Mouse (Mus musculus) left cerebral cortex, adult 8-10 months (tissue): ENCODE measurements around the gene Pdzd8. TPM values are rescaled to one million over a fixed set of nuclear protein-coding genes. Genes with fewer than 3 reads are reported as not detected.

Experiments used
- DNase-seq, 2 experiments: peaks; one replicate each; pipeline ENCODE4 v3.0.0; 2022; ENCODE audit warnings: low spot score in 2 of 2
- total RNA-seq, 4 experiments: library from RNA; stranded (reverse); gene quantifications; 2 replicates each; pipeline ENCODE4 v1.2.4; 2022

Pdzd8 gene
- total RNA-seq, 4 experiments from 2014 or later: 54.3 to 58.5 (median 56.5) TPM

- no peak for DNase-seq
These were observed 10.8 kb upstream of the Pdzd8 start for GRCm38 (mm10) chr19:59356388-59356787.

DNA sequence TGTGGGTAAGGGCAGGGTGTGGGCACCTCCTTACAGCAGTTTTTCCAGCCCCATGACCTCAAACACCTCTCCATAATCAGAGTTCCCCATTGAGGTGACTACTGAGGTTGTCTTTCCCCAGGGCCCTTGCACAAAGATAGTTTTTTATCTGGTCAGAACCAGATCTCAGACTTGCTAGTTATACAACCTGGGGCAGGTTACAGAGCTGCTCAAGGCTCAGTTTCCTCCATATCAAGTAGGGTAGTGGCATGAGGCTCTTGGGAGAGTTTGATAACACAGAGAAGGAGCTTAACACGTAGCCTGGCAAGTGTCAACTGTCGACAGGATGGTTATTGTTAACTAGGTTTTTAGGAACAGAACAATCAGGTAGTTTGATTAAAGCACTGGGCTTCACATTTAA is 9.3 kb upstream of the Pdzd8 start:
- DNase-seq: no peak

DNA sequence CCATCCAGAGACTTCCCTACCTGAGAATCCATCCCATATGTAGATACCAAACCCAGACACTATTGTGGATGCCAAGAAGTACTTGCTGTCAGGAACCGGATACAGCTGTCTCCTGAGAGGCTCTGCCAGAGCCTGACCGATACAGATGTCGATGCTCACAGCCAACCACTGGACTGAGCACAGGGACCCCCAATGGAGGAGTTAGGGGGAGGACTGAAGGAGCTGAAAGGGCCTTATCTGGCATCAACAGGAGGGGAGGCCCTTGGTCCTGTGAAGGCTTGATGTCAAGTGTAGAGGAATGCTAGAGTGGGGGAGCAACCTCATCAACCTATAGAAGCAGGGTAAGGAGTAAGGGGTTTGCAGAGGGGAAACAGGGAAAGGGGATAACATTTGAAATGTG is 7.2 kb upstream of the Pdzd8 start:
- DNase-seq: no peak

DNA sequence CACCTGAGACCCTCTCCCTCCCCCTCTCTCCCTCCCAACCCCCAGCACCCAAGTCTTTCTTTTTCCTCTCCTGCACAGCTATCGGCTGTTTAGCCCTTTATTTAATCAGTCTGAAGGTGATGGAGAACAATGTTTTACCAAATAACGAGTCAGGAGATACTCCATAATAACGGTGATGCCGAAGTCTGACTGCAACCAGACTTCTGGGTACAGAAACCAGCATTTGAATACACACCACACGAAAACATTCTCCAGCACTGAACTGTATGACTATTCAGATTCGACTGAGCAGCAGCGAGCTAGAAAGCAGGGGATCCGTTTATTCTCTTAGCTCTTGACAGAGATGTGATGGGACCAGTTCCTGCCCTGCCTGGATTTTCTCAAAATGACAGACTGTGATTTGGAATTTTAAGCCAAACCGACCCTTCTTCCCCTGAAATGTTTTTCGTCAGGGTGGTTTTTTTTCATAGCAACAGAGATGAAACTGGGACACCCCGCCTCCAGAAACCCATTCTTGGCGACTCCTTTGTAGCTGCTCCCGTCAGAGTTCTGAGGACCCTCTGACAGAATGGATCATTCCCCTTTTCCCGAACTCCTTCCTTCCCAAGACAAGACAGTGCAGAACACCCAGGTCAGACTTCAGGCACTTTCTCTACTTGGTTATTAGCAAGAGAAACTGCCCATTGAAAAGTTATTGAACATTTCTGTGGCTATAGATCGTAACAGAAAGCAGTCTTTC is 5.7 kb upstream of the Pdzd8 start:
- no peak for DNase-seq

GRCm38 (mm10) chr19:59350273-59350903 is 4.8 kb upstream of the Pdzd8 start:
- no peak for DNase-seq

DNA sequence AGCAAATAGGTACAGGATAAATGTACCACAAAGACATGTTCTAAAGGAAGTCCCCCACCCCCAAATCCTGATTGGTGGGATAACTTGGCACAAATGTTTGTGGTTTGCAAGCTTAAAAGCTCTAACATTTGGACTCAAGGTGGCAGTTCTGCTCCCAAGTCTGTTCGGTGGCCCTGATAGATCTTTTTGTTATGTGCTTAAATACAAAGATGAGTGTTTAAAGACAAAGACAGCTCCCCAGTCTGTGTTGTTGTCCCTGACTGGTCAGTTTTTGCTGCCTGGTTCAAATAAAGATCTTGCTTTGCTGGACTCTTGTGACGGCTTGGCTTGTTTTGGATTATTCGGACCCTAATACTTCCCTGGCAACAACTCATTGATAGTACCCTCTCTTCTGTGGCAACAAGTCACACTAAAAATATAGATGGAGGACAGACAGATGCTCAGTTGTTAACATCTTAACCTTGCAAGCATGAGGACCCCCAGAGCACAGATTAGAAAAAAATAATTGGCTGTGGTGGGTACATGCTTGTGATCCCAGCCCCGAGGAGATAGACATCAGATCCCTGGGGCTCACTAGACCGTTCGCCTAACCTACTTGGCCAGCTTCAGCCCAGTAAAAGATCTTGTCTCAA is 3.9 kb upstream of the Pdzd8 start:
- no peak for DNase-seq

GRCm38 (mm10) chr19:59346325-59346724 is 745 bp upstream of the Pdzd8 start:
- DNase-seq: no peak

GRCm38 (mm10) chr19:59345081-59345657 is 411 bp downstream of the Pdzd8 start:
- DNase-seq: peak; percentile 31 to 47

DNA sequence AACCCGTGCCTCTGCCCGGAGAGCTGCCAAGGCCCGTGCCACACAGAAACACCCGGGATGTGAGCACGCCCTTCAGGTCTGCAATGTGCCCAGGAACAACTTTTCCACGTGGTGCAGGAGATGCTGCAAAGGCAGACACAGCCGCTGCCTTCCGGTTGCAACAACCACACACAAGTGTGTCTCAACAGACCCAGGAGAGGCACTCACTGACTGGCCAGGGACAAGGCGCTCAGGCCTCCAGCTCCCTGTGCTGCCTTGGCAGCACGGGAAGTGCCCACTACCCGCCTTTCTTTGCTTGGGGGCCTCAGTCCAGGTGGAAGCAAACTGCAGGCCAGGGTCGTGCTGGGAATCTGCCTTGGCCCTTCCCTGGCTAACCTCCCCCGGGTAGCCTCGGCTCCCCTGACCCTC is 1.3 kb downstream of the Pdzd8 start:
- peak in 1 of 2 experiments; percentile 10 for DNase-seq

DNA sequence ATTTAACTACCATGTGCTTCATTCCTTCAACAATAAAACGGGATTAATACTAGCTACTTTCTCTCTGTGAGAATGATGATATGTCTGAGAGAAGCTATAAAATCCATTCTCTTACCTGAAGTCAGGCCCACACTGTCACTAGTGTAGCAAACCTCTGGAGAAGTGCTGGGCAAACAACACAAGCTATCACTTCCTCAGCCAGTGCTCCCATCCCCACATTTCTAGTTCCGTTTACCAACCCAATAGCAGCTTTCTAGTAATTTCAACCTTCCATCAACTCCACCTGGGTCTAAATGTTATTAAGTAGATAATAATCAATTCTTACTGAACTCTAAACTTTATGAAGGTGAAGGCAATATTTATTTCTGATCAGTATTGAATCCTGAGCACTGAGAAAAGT is 2.6 kb downstream of the Pdzd8 start:
- DNase-seq: no peak

DNA sequence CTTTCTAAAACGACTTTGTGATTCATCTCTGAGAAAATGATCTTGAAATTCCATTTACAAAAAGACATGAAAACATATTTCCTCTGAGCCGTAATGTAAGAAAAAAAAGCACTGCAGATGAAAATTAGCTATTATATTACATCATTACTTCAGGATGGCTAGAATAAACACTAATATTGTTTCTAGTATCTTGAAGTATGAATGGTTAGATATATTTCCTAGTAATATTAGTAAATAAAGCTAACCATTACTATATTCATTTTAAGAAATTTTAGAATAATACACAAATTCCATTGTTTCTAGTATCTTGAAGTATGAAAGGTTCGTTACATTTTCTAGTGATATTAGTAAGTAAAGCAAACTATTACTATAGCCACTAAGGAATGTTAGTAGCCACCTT is 5.7 kb downstream of the Pdzd8 start:
- no peak for DNase-seq

DNA sequence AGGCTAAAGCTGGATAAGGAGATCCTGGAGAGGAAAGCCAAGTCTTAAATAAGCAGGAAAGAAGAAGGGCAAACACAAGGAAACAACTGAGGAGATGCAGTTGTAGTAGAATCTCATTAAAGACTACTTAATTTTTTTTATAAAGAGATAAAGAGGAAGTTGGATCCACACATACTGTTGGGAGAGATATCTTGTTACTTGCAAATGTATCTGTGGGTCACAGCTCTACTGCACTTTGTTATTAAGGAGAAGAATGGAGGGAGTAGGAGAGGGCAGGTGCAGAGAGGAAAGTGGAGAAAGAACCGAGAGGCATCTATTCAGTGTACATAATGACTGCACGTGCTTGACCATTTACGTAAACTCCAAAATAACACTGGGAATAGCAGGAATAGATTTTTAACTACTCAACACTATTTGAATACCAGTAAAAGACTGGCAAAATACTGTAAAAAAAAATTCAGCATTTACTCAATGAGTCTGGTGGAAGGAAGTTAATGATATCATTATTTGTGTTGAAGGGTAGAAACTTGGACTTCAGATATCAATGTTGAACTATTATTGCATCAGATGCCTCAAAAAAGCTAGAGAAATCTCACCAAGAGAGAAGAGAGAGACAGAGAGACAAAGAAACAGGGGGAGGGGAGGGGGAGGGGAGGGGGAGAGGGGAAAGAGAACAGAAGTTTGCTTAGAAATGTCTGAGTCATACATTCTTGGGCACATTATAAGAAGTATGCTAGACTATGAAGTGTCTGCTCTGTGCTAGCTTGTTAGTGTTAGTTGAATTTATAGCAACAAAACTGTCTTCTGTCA is 7.5 kb downstream of the Pdzd8 start:
- no peak for DNase-seq

DNA sequence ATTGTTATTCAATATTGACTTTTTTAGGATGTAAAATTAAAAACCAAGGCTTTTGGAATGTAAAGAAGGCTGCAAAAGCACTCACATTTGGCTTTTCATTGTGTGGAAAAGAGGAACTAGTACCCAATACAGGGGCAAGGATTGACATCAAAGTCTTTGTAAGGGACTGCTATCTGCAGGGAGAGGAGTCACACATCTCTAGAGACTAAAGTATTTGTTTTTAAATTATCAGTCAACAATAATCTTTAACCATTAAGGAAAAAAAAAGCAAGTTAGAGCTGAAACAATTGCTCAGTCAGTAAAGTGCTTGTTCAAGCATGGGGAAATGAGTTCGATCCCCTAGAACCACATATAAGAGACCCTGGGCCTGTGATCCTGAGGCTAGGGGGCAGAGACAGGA is 8.9 kb downstream of the Pdzd8 start:
- DNase-seq: no peak

DNA sequence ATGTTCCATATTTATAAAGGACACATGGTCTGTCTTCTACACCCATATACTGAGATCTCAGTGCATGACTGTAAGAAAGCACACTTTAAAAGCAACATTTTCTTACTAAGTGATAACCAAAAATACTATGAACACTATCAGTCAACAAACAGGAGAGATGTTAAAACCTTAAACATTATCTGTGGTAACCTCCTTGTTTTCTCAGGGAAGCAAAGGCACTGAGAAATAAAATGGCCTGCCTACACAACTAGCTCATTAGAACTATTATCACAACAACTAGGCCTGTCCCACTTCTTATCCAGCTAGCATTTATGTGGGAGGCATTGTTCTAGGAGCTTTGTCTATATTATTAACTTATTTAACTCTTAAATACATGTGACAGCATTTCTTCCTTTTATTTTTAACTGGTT is 14.8 kb downstream of the Pdzd8 start:
- DNase-seq: no peak

- no peak for DNase-seq
These were observed 23.6 kb downstream of the Pdzd8 start, which contains the start of gene Rps12-ps3 for GRCm38 (mm10) chr19:59321990-59322389. Gene Rps12-ps3, plus strand, starts transcription at chr19:59322290.

GRCm38 (mm10) chr19:59316571-59316970 is 29.0 kb downstream of the Pdzd8 start:
- no peak for DNase-seq

- no peak for DNase-seq
These were observed 30.3 kb downstream of the Pdzd8 start for GRCm38 (mm10) chr19:59315308-59315707.

DNA sequence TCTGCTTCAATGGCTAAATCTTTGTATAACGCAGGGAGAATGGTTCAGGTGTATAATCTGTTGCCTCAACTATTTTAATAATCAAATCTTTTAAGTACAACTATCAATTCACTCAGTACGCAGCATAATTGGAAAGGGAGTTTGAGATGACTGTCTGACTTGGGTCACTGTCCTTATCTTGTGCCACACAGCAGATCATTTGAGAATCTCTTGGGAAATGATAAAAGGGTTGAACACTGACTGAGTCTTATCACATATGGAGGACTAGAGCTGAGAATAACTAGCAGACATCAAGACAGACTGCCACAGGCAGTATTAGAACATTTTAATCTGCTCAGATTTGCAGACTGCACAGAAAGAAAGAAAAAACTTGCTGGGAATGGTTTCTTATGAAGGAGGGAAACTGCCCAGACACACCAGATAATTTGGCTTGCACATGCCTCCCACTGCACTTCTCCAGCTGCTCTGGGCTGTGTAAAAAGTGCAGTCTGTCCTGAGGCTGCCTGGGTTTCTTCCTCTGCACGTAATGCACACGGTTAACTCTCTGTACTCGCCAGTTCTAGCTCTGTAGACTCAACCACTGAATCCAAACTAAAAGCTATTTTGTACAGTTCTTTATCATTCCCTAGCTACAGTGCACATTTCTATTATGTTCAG is 53.3 kb downstream of the Pdzd8 start:
- DNase-seq: no peak

DNA sequence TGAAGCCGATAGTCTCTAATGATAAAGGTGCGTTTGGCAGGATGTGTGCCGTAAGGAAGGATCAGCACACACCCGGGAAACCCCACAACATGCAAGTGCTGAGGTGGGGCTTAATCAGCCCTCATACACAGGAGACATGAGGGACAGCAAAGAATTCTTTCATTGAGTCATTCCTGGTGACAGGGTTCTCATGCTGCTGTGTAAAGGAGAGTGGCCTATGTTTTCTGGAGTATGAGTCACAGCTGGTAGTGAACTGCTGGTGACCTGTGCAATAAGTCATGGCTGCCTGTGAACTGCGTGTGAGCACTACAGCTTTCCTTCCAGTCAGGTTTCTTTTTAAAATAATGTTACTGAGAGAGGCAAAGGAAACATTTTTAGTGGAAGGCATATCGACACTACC is 55.8 kb downstream of the Pdzd8 start:
- DNase-seq: no peak

DNA sequence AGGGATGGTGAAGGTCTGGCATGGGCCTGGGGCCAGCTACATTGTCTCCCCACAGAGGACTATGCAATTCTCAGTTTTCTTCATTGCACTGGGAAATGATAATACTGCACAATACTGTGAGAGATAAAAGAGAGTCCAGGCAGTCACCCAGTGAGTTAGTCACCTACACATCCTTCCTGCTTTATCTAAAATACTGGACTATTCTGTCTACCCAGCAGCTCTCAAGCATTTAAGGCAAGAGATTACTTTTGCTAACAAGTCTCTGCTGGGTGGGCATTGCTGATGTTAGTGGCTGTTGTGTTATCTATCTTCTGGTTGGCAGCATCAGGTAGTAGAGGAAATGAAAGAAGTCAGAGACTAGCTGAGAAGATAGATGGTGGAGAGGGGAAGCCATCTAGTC is 56.5 kb downstream of the Pdzd8 start:
- DNase-seq: no peak

DNA sequence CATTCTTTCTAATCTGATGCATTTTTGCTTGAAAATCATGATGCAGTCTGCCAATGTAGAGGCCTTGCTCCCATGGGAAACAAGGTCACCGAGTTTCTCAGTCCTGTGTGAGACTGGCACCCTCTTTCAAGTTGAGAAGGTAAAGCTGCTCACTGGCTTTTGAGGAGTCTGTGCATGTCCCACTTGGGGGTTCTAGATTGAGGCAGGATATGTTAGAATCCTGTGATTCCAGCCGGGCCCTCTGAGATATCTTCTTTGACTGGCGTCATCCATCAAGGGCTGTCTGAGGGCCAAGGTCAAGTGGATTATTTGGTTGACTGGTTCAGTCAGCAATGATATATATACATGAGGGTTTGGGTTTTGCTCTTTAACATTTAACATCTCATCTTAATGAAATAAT is 63.6 kb downstream of the Pdzd8 start:
- DNase-seq: no peak
